Mouse (Mus musculus): ENCODE results near the gene Clybl. TPM values are rescaled to one million over a fixed set of nuclear protein-coding genes. Genes with fewer than 3 reads are reported as not detected.

Gene Clybl
- polyA plus RNA-seq, 1 experiment from 2014 or later = 25.8 TPM

DNA sequence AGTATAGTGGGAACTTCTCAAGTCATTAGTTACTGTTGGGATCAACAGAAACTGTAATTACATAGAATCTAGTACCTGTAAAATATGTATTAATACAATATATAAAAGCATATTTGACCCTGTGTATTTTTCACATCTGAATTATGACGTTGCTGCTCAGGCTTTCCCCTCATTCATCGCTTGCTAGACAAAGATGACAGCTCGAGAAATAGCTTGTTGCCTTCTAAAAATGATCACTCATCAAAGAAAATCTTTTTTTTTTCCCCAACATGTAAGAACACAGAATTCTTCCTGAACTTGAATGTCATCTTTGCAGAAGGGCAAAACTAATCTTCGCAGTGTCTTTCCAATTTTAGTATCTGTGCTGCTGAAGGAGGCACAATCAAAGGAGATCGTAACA lies 206.3 kb downstream of the Clybl start:
- Histone ChIP-seq H3K4me3 (replicated peaks; ENCODE audit: low read length) (no peak overlapping the region), H3K27ac (ENCODE audit: low read length) (no peak overlapping the region), H3K36me3 (ENCODE audit: control insufficient read depth, insufficient read depth, low read length) (no peaks in the 10 kb centered on the region), H3K27me3 (ENCODE audit: control insufficient read depth, insufficient read depth, low read length) (no peaks in the 10 kb centered on the region), H3K4me1 (ENCODE audit: control insufficient read depth, insufficient read depth, low read length) (no peaks in the 10 kb centered on the region), H3K9me3 (replicated peaks; ENCODE audit: control insufficient read depth, low read length) (no peaks in the 10 kb centered on the region), H3K9ac (ENCODE audit: low read length) (no peak overlapping the region), H3K4me2 (ENCODE audit: low read depth, low read length) (no peak overlapping the region)
- ATAC-seq (ENCODE audit: insufficient read depth, low FRiP score) = no peak
- 81% methylated on average over 5 of the region's 5 CpGs for WGBS

DNA sequence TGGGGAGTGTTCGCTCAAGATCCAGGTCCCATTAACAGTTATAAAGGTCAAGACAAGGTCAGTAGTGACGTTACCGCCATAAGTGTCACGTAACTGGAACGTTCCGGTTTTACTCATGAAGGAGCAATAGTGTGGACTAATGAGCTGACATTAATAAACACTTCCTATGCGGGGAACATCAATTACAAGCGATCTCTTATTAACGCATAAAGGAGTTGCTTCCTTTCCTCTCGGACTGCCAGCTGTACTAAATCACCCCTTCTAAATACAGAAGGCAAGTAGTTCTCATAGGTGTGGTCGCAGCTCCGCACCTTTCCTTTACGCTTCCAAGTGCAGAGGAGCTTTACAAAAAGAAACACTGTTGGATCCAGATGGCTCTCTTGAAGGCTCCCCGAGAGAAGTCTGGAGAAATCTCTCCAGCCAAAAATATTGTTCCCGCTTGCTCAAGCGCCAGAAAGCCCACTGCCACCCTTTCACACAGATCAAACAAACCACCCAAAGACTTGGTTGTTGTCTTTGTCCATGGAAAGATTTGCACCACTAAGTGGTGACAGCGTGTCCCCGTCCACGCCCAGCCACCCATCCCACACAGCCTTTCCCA lies 207.0 kb downstream of the Clybl start:
- Histone ChIP-seq H3K4me2 (ENCODE audit: low read depth, low read length) (no peak overlapping the region), H3K9ac (ENCODE audit: low read length) (no peak overlapping the region), H3K27ac (ENCODE audit: low read length) (no peak overlapping the region), H3K36me3 (ENCODE audit: control insufficient read depth, insufficient read depth, low read length) (no peaks in the 10 kb centered on the region), H3K27me3 (ENCODE audit: control insufficient read depth, insufficient read depth, low read length) (no peaks in the 10 kb centered on the region), H3K9me3 (replicated peaks; ENCODE audit: control insufficient read depth, low read length) (no peaks in the 10 kb centered on the region), H3K4me1 (ENCODE audit: control insufficient read depth, insufficient read depth, low read length) (no peaks in the 10 kb centered on the region), H3K4me3 (replicated peaks; ENCODE audit: low read length) (no peak overlapping the region)
- WGBS = 46% methylated on average over 19 of the region's 19 CpGs
- no peak for ATAC-seq (ENCODE audit: insufficient read depth, low FRiP score)

DNA sequence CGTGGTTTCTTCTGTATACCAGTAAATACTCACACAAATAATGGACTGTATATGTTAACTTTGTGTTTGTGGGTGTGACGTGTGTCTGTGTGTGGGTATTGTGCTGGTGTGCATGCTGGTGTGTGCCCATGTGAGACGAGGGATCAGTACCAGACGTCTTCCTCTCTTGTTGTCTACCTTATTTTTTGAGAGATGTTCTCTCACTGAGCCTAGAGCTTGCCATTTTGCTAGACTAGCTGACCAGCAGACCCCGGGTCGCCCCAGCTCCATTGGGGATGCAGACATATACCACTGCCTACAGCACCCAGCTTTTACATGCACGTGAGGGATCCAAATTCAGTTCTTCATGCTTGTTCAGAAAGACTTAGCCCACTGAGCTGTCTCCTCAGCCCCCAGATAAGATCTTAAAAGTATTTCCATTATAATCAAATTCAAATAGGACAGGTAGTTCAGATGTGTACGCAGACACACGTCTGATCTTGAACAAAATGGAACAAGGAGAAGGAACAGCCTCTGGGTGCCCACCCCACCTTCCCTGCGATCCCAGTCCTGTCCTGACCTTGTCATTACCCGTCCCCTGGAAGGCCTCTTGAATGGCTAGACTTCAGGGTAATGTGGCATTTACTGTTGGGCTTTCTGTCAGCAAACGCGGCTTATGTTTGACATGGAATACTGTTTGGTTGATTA lies 208.3 kb downstream of the Clybl start:
- no peaks in the 10 kb centered on the region for H3K36me3 ChIP-seq (ENCODE audit: control insufficient read depth, insufficient read depth, low read length)
- no peaks in the 10 kb centered on the region for H3K27me3 ChIP-seq (ENCODE audit: control insufficient read depth, insufficient read depth, low read length)
- 83% methylated on average over 13 of the region's 13 CpGs for WGBS
- H3K4me3 ChIP-seq (replicated peaks; ENCODE audit: low read length) = no peak overlapping the region
- H3K27ac ChIP-seq (ENCODE audit: low read length) = no peak overlapping the region
- no peak overlapping the region for H3K4me2 ChIP-seq (ENCODE audit: low read depth, low read length)
- H3K4me1 ChIP-seq (ENCODE audit: control insufficient read depth, insufficient read depth, low read length) = no peaks in the 10 kb centered on the region
- H3K9me3 ChIP-seq (replicated peaks; ENCODE audit: control insufficient read depth, low read length) = no peaks in the 10 kb centered on the region
- no peak overlapping the region for H3K9ac ChIP-seq (ENCODE audit: low read length)
- ATAC-seq (ENCODE audit: insufficient read depth, low FRiP score) = no peak

DNA sequence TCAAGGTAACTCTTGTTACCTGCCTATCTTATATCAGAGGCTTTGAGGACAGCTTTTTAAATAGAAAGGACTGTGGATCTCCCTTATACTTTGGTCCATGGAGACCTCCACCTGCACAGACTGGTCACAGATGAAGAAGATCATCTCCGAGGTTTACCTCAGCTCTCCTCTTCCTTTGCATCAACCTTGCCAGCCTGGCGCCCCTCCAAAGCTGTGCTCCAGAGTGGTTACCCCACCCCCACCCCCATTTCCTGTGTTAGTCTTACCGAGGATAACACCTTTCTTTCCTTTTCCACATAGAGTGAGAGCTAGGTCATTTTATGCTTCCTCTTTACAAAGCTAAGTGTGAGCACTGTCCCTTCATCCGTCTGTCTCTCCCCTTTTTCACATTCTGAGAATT lies 209.4 kb downstream of the Clybl start:
- H3K4me1 ChIP-seq (ENCODE audit: control insufficient read depth, insufficient read depth, low read length) = no peaks in the 10 kb centered on the region
- H3K9me3 ChIP-seq (replicated peaks; ENCODE audit: control insufficient read depth, low read length) = no peaks in the 10 kb centered on the region
- no peak overlapping the region for H3K4me2 ChIP-seq (ENCODE audit: low read depth, low read length)
- H3K27ac ChIP-seq (ENCODE audit: low read length) = no peak overlapping the region
- ATAC-seq (ENCODE audit: insufficient read depth, low FRiP score) = no peak
- H3K9ac ChIP-seq (ENCODE audit: low read length) = no peak overlapping the region
- H3K36me3 ChIP-seq (ENCODE audit: control insufficient read depth, insufficient read depth, low read length) = no peaks in the 10 kb centered on the region
- H3K27me3 ChIP-seq (ENCODE audit: control insufficient read depth, insufficient read depth, low read length) = no peaks in the 10 kb centered on the region
- no peak overlapping the region for H3K4me3 ChIP-seq (replicated peaks; ENCODE audit: low read length)
- WGBS = 34% methylated on average over 4 of the region's 4 CpGs

DNA sequence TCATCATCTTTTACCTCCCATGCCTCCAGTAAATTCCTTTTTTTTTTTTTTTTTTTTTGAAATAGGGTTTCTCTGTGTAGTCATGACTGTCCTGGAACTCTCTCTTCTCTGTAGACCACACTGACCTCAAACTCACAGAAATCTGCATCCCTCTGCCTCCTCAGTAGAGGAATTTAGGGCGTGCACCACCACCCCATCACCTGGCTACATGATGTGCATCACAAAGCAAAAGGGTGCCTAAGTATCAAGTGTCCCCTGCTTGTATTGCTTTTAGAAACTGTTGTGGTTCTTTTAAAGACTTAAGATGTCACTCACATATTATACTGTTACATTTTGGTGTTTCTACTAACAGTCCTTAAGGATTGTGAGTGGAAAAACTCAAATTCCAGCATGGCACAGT lies 211.6 kb downstream of the Clybl start:
- H3K36me3 ChIP-seq (ENCODE audit: control insufficient read depth, insufficient read depth, low read length) = no peaks in the 10 kb centered on the region
- WGBS = 82% methylated on average over 1 of the region's 1 CpGs
- ATAC-seq (ENCODE audit: insufficient read depth, low FRiP score) = no peak

DNA sequence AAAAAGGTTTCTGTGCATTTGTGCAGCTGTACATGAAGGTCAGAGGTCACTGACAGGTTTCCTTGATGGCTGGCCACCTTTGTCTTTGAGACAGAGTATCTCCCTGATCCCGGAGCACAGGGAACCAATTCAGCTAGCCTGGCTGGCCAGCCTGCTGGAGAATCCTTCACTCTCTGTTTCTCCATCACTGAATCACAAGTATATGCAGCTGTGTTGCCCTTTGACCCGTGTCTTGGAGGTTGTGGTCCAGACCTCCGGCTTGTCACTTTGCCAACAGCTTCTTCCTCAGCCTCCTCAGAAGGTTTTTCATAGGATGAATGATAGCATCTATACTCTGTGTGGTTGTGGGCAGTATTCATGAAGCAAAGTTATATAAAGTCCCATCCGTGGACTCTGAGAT lies 217.2 kb downstream of the Clybl start:
- H3K4me3 ChIP-seq (replicated peaks; ENCODE audit: low read length) = no peak overlapping the region
- H3K27ac ChIP-seq (ENCODE audit: low read length) = no peak overlapping the region
- no peaks in the 10 kb centered on the region for H3K4me1 ChIP-seq (ENCODE audit: control insufficient read depth, insufficient read depth, low read length)
- WGBS = 67% methylated on average over 4 of the region's 4 CpGs
- H3K9ac ChIP-seq (ENCODE audit: low read length) = no peak overlapping the region
- H3K27me3 ChIP-seq (ENCODE audit: control insufficient read depth, insufficient read depth, low read length) = no peaks in the 10 kb centered on the region
- no peak overlapping the region for H3K4me2 ChIP-seq (ENCODE audit: low read depth, low read length)
- H3K36me3 ChIP-seq (ENCODE audit: control insufficient read depth, insufficient read depth, low read length) = no peaks in the 10 kb centered on the region
- ATAC-seq (ENCODE audit: insufficient read depth, low FRiP score) = no peak
- no peaks in the 10 kb centered on the region for H3K9me3 ChIP-seq (replicated peaks; ENCODE audit: control insufficient read depth, low read length)

More for the DNA sequence above, 211.6 kb downstream of the Clybl start:
- H3K9me3 ChIP-seq (replicated peaks; ENCODE audit: control insufficient read depth, low read length) = no peaks in the 10 kb centered on the region
- no peak overlapping the region for H3K27ac ChIP-seq (ENCODE audit: low read length)
- H3K4me2 ChIP-seq (ENCODE audit: low read depth, low read length) = no peak overlapping the region
- H3K4me1 ChIP-seq (ENCODE audit: control insufficient read depth, insufficient read depth, low read length) = no peaks in the 10 kb centered on the region
- H3K27me3 ChIP-seq (ENCODE audit: control insufficient read depth, insufficient read depth, low read length) = no peaks in the 10 kb centered on the region
- H3K9ac ChIP-seq (ENCODE audit: low read length) = no peak overlapping the region
- no peak overlapping the region for H3K4me3 ChIP-seq (replicated peaks; ENCODE audit: low read length)

DNA sequence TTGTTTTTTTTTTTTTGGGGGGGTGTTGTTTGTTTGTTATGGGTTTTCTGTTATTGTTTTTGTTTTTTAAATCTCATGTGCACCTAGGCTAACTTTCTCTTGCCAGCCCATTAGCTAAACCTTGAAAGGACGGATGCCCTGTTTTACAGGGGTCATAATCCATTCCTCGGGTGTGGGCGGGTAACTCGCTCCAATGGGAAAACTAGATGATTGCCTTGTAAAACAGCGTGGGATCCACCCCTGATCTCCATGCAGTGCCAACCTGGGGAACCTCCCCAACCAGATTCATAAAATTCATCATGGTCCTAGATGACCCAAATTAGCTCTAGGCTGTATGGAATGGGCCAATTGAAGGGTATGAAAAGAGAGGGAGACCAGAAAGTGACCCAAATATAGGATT lies 218.4 kb downstream of the Clybl start:
- Histone ChIP-seq H3K4me3 (replicated peaks; ENCODE audit: low read length) (no peak overlapping the region), H3K27ac (ENCODE audit: low read length) (no peak overlapping the region), H3K36me3 (ENCODE audit: control insufficient read depth, insufficient read depth, low read length) (no peaks in the 10 kb centered on the region), H3K27me3 (ENCODE audit: control insufficient read depth, insufficient read depth, low read length) (peaks cover 6% of the 10 kb centered on the region), H3K4me2 (ENCODE audit: low read depth, low read length) (no peak overlapping the region), H3K9ac (ENCODE audit: low read length) (no peak overlapping the region), H3K9me3 (replicated peaks; ENCODE audit: control insufficient read depth, low read length) (no peaks in the 10 kb centered on the region), H3K4me1 (ENCODE audit: control insufficient read depth, insufficient read depth, low read length) (no peaks in the 10 kb centered on the region)
- ATAC-seq (ENCODE audit: insufficient read depth, low FRiP score) = no peak
- 82% methylated on average over 5 of the region's 5 CpGs for WGBS

DNA sequence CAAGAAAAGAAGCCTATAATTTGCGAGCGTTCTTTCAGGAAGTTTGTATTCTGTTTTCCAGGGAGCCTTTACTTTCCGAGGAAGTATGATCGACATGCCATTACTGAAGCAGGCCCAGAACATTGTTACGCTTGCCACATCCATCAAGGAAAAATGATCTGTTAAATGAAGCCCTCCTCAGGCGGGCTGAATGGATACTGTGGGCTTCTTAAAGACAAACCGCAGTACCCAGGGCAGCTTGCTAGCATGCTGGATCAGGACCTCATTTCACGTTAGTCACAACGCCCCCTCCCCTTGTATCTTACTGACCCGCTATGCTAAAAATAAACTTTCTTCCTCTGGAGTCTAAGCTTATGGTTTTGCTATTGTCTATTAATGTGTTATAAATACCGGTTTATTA lies 220.4 kb downstream of the Clybl start:
- no peak overlapping the region for H3K4me3 ChIP-seq (replicated peaks; ENCODE audit: low read length)
- no peak overlapping the region for H3K9ac ChIP-seq (ENCODE audit: low read length)
- no peak overlapping the region for H3K4me2 ChIP-seq (ENCODE audit: low read depth, low read length)
- 64% methylated on average over 11 of the region's 11 CpGs for WGBS
- no peaks in the 10 kb centered on the region for H3K36me3 ChIP-seq (ENCODE audit: control insufficient read depth, insufficient read depth, low read length)
- peaks cover 24% of the 10 kb centered on the region for H3K27me3 ChIP-seq (ENCODE audit: control insufficient read depth, insufficient read depth, low read length)
- ATAC-seq (ENCODE audit: insufficient read depth, low FRiP score) = no peak
- H3K4me1 ChIP-seq (ENCODE audit: control insufficient read depth, insufficient read depth, low read length) = peaks cover 10% of the 10 kb centered on the region
- H3K9me3 ChIP-seq (replicated peaks; ENCODE audit: control insufficient read depth, low read length) = no peaks in the 10 kb centered on the region
- no peak overlapping the region for H3K27ac ChIP-seq (ENCODE audit: low read length)

DNA sequence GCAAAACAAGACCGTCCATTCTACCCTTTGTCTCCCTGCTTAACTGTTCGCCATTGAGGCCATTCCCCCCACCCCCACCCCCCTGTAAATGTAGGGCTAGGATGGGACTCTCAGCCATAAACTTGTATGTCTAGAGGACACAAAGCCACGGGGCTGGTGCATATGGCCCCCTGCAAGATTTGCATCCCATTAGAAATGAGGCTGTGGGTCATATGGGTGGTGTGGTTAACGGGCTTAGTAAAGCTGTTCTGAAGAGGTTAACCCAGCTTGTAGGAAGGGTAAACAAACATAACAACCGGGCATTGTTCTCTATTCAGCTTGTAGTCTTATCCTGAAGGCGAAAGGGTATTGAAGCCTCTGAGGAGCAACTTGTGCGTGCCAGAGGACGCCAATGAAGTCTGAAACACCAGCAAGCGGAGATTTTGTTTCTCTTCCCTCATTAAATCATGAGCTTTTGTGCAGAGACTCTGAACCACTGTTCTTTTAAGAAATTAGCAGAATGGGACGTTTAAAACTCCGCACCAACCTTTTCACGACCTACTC lies 221.3 kb downstream of the Clybl start:
- peaks cover 28% of the 10 kb centered on the region for H3K27me3 ChIP-seq (ENCODE audit: control insufficient read depth, insufficient read depth, low read length)
- WGBS = 58% methylated on average over 12 of the region's 12 CpGs

More for the DNA sequence above, 221.3 kb downstream of the Clybl start:
- ATAC-seq (ENCODE audit: insufficient read depth, low FRiP score) = no peak
- Histone ChIP-seq H3K36me3 (ENCODE audit: control insufficient read depth, insufficient read depth, low read length) (no peaks in the 10 kb centered on the region), H3K4me1 (ENCODE audit: control insufficient read depth, insufficient read depth, low read length) (peaks cover 10% of the 10 kb centered on the region), H3K4me2 (ENCODE audit: low read depth, low read length) (no peak overlapping the region), H3K27ac (ENCODE audit: low read length) (no peak overlapping the region), H3K9me3 (replicated peaks; ENCODE audit: control insufficient read depth, low read length) (no peaks in the 10 kb centered on the region), H3K9ac (ENCODE audit: low read length) (no peak overlapping the region), H3K4me3 (replicated peaks; ENCODE audit: low read length) (no peak overlapping the region)

All from stomach, embryonic 16.5 days (tissue).